Mouse (Mus musculus): Measurements from ENCODE around the gene Olfr543. TPM values are rescaled to one million over a fixed set of nuclear protein-coding genes. Genes with fewer than 3 reads are reported as not detected.
"Not testable (repeated sequence)": the region's sequence is repeated elsewhere in the genome, so short reads cannot be mapped to it uniquely, and the experiment has no call there.

Olfr543 gene
- polyA plus RNA-seq, 1 experiment from 2014 or later, result 0.46 TPM

GRCm38 (mm10) chr7:102499473-102499872 lies 18.0 kb upstream of the Olfr543 start, which contains the start of gene Olfr545:
Gene Olfr545, minus strand, starts transcription at chr7:102499573.
- no peak within 1 kb of the TSS for H3K4me2 ChIP-seq (replicated peaks)
- no peak for ATAC-seq (ENCODE audit: low FRiP score, low read depth)
- no peaks in the 10 kb centered on the region for H3K27me3 ChIP-seq (replicated peaks)
- H3K4me1 ChIP-seq, result no peaks in the 10 kb centered on the region
- no peak within 1 kb of the TSS for H3K9ac ChIP-seq
- H3K36me3 ChIP-seq, result no peaks in the 10 kb centered on the region
- 71% methylated on average over 3 of the region's 3 CpGs for WGBS
- no peak within 1 kb of the TSS for H3K27ac ChIP-seq
- H3K9me3 ChIP-seq, result no peaks in the 10 kb centered on the region
- no peak within 1 kb of the TSS for H3K4me3 ChIP-seq

GRCm38 (mm10) chr7:102494416-102494815 lies 12.9 kb upstream of the Olfr543 start:
- not testable (repeated sequence) for H3K4me1 ChIP-seq; H3K9me3 ChIP-seq; H3K27me3 ChIP-seq (replicated peaks); H3K4me3 ChIP-seq; H3K9ac ChIP-seq; ATAC-seq (ENCODE audit: low FRiP score, low read depth); H3K27ac ChIP-seq; H3K4me2 ChIP-seq (replicated peaks); H3K36me3 ChIP-seq
- WGBS, result 55% methylated on average over 7 of the region's 7 CpGs

GRCm38 (mm10) chr7:102488161-102488560 lies 6.7 kb upstream of the Olfr543 start, which contains the start of gene Olfr544:
Gene Olfr544, minus strand, starts transcription at chr7:102488313.
- H3K4me1 ChIP-seq, result no peaks in the 10 kb centered on the region
- no peaks in the 10 kb centered on the region for H3K36me3 ChIP-seq
- no peaks in the 10 kb centered on the region for H3K9me3 ChIP-seq
- no peak within 1 kb of the TSS for H3K27ac ChIP-seq
- WGBS, result 67% methylated on average over 1 of the region's 1 CpGs
- no peak within 1 kb of the TSS for H3K4me3 ChIP-seq
- H3K9ac ChIP-seq, result no peak within 1 kb of the TSS
- H3K27me3 ChIP-seq (replicated peaks), result no peaks in the 10 kb centered on the region
- H3K4me2 ChIP-seq (replicated peaks), result no peak within 1 kb of the TSS
- no peak for ATAC-seq (ENCODE audit: low FRiP score, low read depth)

GRCm38 (mm10) chr7:102486105-102486504 lies 4.6 kb upstream of the Olfr543 start:
- Histone ChIP-seq H3K9me3 (no peaks in the 10 kb centered on the region), H3K4me3 (no peak overlapping the region), H3K36me3 (no peaks in the 10 kb centered on the region), H3K4me1 (no peaks in the 10 kb centered on the region), H3K27me3 (replicated peaks) (no peaks in the 10 kb centered on the region), H3K27ac (no peak overlapping the region), H3K4me2 (replicated peaks) (no peak overlapping the region), H3K9ac (no peak overlapping the region)
- WGBS, result 78% methylated on average over 1 of the region's 1 CpGs
- ATAC-seq (ENCODE audit: low FRiP score, low read depth), result no peak

- H3K9ac ChIP-seq; H3K9me3 ChIP-seq; H3K4me3 ChIP-seq; H3K4me1 ChIP-seq; H3K36me3 ChIP-seq; ATAC-seq (ENCODE audit: low FRiP score, low read depth); H3K27me3 ChIP-seq (replicated peaks); H3K4me2 ChIP-seq (replicated peaks); H3K27ac ChIP-seq: not testable (repeated sequence)
- 66% methylated on average over 8 of the region's 8 CpGs for WGBS
These were observed 3.3 kb upstream of the Olfr543 start for GRCm38 (mm10) chr7:102484766-102485165.

- no peaks in the 10 kb centered on the region for H3K9me3 ChIP-seq
- no peak overlapping the region for H3K9ac ChIP-seq
- H3K4me3 ChIP-seq, result no peak overlapping the region
- H3K27ac ChIP-seq, result no peak overlapping the region
- H3K4me2 ChIP-seq (replicated peaks), result no peak overlapping the region
- no peaks in the 10 kb centered on the region for H3K27me3 ChIP-seq (replicated peaks)
- H3K36me3 ChIP-seq, result no peaks in the 10 kb centered on the region
- ATAC-seq (ENCODE audit: low FRiP score, low read depth), result no peak
- 89% methylated on average over 2 of the region's 2 CpGs for WGBS
- no peaks in the 10 kb centered on the region for H3K4me1 ChIP-seq
These were observed 2.2 kb upstream of the Olfr543 start for GRCm38 (mm10) chr7:102483665-102484064.

DNA sequence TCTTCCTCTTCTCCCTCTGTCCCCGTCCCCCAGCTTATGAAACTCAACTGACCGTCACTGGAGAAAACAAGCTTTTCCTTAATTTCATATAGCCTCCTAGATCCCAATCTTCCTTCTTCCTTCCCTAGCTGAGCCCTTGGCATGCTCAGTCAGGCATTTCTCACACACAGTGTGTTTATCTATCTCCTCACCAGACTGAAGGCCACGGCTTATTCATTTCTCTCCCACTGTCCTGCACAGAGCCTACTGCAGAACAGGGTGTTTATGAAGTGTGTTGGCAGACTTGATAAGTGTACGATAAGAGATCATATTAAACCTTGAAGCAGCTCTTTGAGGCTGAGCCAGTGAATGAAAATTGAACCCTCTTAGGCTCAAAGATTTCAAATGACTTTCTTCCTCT lies 658 bp downstream of the Olfr543 start:
- Histone ChIP-seq H3K4me1 (no peaks in the 10 kb centered on the region), H3K4me3 (no peak overlapping the region), H3K9ac (no peak overlapping the region), H3K4me2 (replicated peaks) (no peak overlapping the region), H3K36me3 (no peaks in the 10 kb centered on the region), H3K9me3 (no peaks in the 10 kb centered on the region), H3K27me3 (replicated peaks) (no peaks in the 10 kb centered on the region), H3K27ac (no peak overlapping the region)
- no peak for ATAC-seq (ENCODE audit: low FRiP score, low read depth)
- WGBS, result 88% methylated on average over 4 of the region's 4 CpGs

DNA sequence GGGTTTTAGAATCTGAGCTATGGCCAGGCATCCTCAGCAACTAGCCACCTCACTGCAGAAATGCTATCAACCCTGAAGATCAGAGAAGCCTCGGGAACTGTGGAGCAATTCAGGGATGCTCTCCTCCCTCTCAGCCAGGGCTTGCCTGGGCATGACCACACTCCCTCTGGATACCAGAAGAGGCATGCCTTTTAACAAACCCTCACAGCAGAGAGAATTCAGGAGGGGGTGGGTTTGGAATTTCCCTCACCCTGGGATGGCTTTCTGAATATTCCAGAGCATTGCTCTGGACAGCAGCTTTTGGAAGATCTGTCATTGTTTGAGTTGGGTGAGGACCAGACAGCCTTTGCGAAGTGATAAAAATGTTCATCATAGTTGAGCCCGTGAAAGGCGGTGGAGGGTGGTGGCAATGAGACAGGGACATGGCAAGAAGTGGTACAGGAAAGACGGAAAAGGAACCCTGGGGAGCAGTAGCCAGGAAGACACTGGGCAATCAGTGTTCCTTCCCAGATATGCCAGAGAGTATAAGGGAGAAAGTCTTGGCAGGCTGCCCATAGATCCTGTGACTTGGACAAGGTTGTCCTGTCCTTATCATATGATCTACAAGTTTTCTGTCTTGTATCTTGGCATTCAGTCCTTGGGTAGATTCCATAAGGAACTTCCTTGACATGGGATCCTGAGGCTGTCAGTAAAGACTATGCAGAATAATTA lies 2.0 kb downstream of the Olfr543 start:
- no peak overlapping the region for H3K9ac ChIP-seq
- no peaks in the 10 kb centered on the region for H3K36me3 ChIP-seq
- WGBS, result 77% methylated on average over 5 of the region's 5 CpGs
- no peak for ATAC-seq (ENCODE audit: low FRiP score, low read depth)
- H3K4me1 ChIP-seq, result no peaks in the 10 kb centered on the region
- no peak overlapping the region for H3K4me2 ChIP-seq (replicated peaks)
- no peak overlapping the region for H3K27ac ChIP-seq
- H3K4me3 ChIP-seq, result no peak overlapping the region
- H3K9me3 ChIP-seq, result no peaks in the 10 kb centered on the region
- H3K27me3 ChIP-seq (replicated peaks), result no peaks in the 10 kb centered on the region

GRCm38 (mm10) chr7:102478926-102479325 lies 2.6 kb downstream of the Olfr543 start:
- Histone ChIP-seq H3K36me3 (no peaks in the 10 kb centered on the region), H3K4me2 (replicated peaks) (no peak overlapping the region), H3K4me3 (no peak overlapping the region), H3K27ac (no peak overlapping the region), H3K4me1 (no peaks in the 10 kb centered on the region), H3K27me3 (replicated peaks) (no peaks in the 10 kb centered on the region), H3K9me3 (no peaks in the 10 kb centered on the region), H3K9ac (no peak overlapping the region)
- no peak for ATAC-seq (ENCODE audit: low FRiP score, low read depth)
- 83% methylated on average over 3 of the region's 3 CpGs for WGBS

GRCm38 (mm10) chr7:102478425-102478824 lies 3.1 kb downstream of the Olfr543 start:
- H3K4me1 ChIP-seq, result no peaks in the 10 kb centered on the region
- no peaks in the 10 kb centered on the region for H3K36me3 ChIP-seq
- no peak overlapping the region for H3K27ac ChIP-seq
- no peak overlapping the region for H3K4me2 ChIP-seq (replicated peaks)
- no peak for ATAC-seq (ENCODE audit: low FRiP score, low read depth)
- H3K9ac ChIP-seq, result no peak overlapping the region
- no peaks in the 10 kb centered on the region for H3K27me3 ChIP-seq (replicated peaks)
- H3K4me3 ChIP-seq, result no peak overlapping the region
- WGBS, result 92% methylated on average over 4 of the region's 4 CpGs
- no peaks in the 10 kb centered on the region for H3K9me3 ChIP-seq

DNA sequence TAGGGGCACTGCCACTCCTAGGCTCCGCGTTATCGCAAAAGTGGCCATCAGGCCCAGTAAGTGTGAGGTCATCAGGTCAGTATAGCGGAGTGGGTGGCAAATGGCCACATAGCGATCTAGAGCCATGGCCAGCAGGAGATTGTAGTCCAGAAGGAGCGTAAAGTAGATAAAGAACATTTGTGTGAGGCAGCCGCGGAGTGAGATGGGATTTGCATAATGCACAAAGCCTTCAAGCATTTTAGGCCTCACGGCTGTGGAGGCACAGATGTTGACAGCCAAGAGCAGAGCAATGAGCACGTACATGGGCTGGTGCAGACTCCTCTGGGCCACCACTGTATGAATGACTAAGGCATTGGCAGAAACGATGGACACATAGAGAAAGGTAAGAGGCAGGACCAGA lies 4.1 kb downstream of the Olfr543 start:
- no peak overlapping the region for H3K27ac ChIP-seq
- WGBS, result 81% methylated on average over 11 of the region's 11 CpGs
- H3K4me3 ChIP-seq, result no peak overlapping the region
- no peaks in the 10 kb centered on the region for H3K36me3 ChIP-seq
- no peaks in the 10 kb centered on the region for H3K27me3 ChIP-seq (replicated peaks)
- no peak overlapping the region for H3K9ac ChIP-seq
- H3K4me1 ChIP-seq, result no peaks in the 10 kb centered on the region
- no peaks in the 10 kb centered on the region for H3K9me3 ChIP-seq
- no peak for ATAC-seq (ENCODE audit: low FRiP score, low read depth)
- H3K4me2 ChIP-seq (replicated peaks), result no peak overlapping the region

DNA sequence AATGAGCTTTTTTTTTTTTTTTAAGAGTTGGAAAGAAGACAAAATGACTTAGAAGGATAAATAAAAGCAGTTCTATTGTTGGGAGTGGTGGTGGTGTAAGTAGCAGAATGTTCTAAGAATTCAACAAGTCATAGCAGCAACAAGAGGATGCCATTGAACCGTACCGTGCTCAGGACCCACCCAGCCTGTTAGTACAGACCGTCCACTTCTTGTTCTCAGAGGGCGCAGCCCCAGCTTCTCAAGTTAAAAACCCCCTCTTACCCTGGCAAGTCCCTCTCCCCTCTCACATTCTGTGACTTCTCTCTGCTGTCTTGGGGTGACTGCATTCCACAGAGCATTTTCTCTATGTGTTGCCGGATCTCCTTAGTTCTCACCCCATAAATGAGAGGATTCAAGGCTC lies 4.9 kb downstream of the Olfr543 start:
- ATAC-seq (ENCODE audit: low FRiP score, low read depth), result no peak
- no peaks in the 10 kb centered on the region for H3K4me1 ChIP-seq
- WGBS, result 93% methylated on average over 5 of the region's 5 CpGs
- H3K36me3 ChIP-seq, result no peaks in the 10 kb centered on the region
- no peaks in the 10 kb centered on the region for H3K27me3 ChIP-seq (replicated peaks)
- H3K4me3 ChIP-seq, result no peak overlapping the region
- H3K9me3 ChIP-seq, result no peaks in the 10 kb centered on the region
- no peak overlapping the region for H3K4me2 ChIP-seq (replicated peaks)
- H3K27ac ChIP-seq, result no peak overlapping the region
- H3K9ac ChIP-seq, result no peak overlapping the region

DNA sequence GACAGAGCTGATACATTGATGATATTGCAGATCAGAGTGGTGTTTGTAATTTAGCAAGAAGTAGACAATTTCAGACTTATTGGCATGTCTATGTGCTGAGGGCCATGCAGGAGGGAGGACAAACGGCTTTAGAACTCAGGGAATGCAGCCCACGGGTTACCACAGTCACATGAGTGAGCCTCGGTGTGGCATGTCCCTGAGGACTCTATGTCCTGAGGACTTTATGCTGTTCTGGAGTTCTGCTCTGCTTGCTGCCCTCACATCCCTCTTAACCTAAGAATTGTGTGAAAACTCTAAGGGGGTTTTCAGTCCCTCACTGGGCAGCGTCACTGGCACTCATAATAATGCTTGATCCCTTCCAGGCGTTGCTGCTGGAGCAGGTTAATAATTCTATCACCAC lies 8.8 kb downstream of the Olfr543 start:
- H3K27me3 ChIP-seq (replicated peaks), result no peaks in the 10 kb centered on the region
- no peak overlapping the region for H3K9ac ChIP-seq
- H3K4me1 ChIP-seq, result no peaks in the 10 kb centered on the region
- H3K9me3 ChIP-seq, result no peaks in the 10 kb centered on the region
- WGBS, result 75% methylated on average over 5 of the region's 5 CpGs
- H3K27ac ChIP-seq, result no peak overlapping the region
- no peak overlapping the region for H3K4me2 ChIP-seq (replicated peaks)
- peaks cover 17% of the 10 kb centered on the region for H3K36me3 ChIP-seq
- no peak for ATAC-seq (ENCODE audit: low FRiP score, low read depth)
- no peak overlapping the region for H3K4me3 ChIP-seq

Data from neural tube, embryonic 12.5 days (tissue).